Mouse (Mus musculus) mature B cell (primary cell): ENCODE measurements around the gene B3gnt2.

Experiments
- in situ Hi-C: fragments of 300-500 bp; cut with MboI; formaldehyde crosslinking; loops from 2 replicates; pipeline ENCODE4 v1.14.3; 2019

The B3gnt2 gene

GRCm38 (mm10) chr11:22860335-22861227 is at the start of gene B3gnt2:
TSS of gene B3gnt2 (minus strand) at chr11:22860961.
- in situ Hi-C loops, result no loop called here

- in situ Hi-C loops, result no loop called here
These were observed 45.7 kb upstream of the B3gnt2 start for GRCm38 (mm10) chr11:22906453-22906865.

- in situ Hi-C loops, result no loop called here
These were observed 42.2 kb upstream of the B3gnt2 start for GRCm38 (mm10) chr11:22902923-22903322.

- in situ Hi-C loops, result no loop called here
These were observed 39.3 kb upstream of the B3gnt2 start for GRCm38 (mm10) chr11:22900041-22900440.

GRCm38 (mm10) chr11:22897642-22898041 is 36.9 kb upstream of the B3gnt2 start:
- in situ Hi-C loops, result no loop called here

- in situ Hi-C loops, result no loop called here
These were observed 36.4 kb upstream of the B3gnt2 start for GRCm38 (mm10) chr11:22897127-22897526.

GRCm38 (mm10) chr11:22893075-22893474 is 32.3 kb upstream of the B3gnt2 start:
- in situ Hi-C loops, result no loop called here

GRCm38 (mm10) chr11:22892466-22892865 is 31.7 kb upstream of the B3gnt2 start:
- in situ Hi-C loops, result no loop called here

GRCm38 (mm10) chr11:22891876-22892275 is 31.1 kb upstream of the B3gnt2 start:
- in situ Hi-C loops, result no loop called here

GRCm38 (mm10) chr11:22891242-22891641 is 30.5 kb upstream of the B3gnt2 start:
- in situ Hi-C loops, result no loop called here

GRCm38 (mm10) chr11:22889224-22889623 is 28.5 kb upstream of the B3gnt2 start:
- in situ Hi-C loops, result no loop called here

GRCm38 (mm10) chr11:22886991-22887390 is 26.2 kb upstream of the B3gnt2 start:
- in situ Hi-C loops, result no loop called here

GRCm38 (mm10) chr11:22885350-22885749 is 24.6 kb upstream of the B3gnt2 start:
- in situ Hi-C loops, result no loop called here

GRCm38 (mm10) chr11:22883676-22884075 is 22.9 kb upstream of the B3gnt2 start:
- in situ Hi-C loops, result no loop called here

GRCm38 (mm10) chr11:22882926-22883325 is 22.2 kb upstream of the B3gnt2 start:
- in situ Hi-C loops, result no loop called here

GRCm38 (mm10) chr11:22880383-22881172 is 19.8 kb upstream of the B3gnt2 start:
- in situ Hi-C loops, result no loop called here

- in situ Hi-C loops, result no loop called here
These were observed 18.9 kb upstream of the B3gnt2 start for GRCm38 (mm10) chr11:22879645-22880044.

- in situ Hi-C loops, result no loop called here
These were observed 16.0 kb upstream of the B3gnt2 start for GRCm38 (mm10) chr11:22876680-22877330.

- in situ Hi-C loops, result no loop called here
These were observed 14.5 kb upstream of the B3gnt2 start for GRCm38 (mm10) chr11:22875279-22875678.

- in situ Hi-C loops, result no loop called here
These were observed 14.0 kb upstream of the B3gnt2 start for GRCm38 (mm10) chr11:22874747-22875146.

GRCm38 (mm10) chr11:22873383-22873782 is 12.6 kb upstream of the B3gnt2 start:
- in situ Hi-C loops, result no loop called here

GRCm38 (mm10) chr11:22872307-22872680 is 11.5 kb upstream of the B3gnt2 start:
- in situ Hi-C loops, result no loop called here
